Mouse (Mus musculus) urinary bladder, postnatal 4 days (tissue): ENCODE measurements at regions not wholly inside any gene's neighbourhood (a gene's known extent, or its start where the extent isn't known, plus 50 kb on each side); places are given as distances from the start of the nearest gene placed in this dataset.

ENCODE experiments used
- DNase-seq, 2 experiments: peaks; one replicate each; pipeline ENCODE4 v3.0.0; 2021 to 2022; ENCODE audit warnings: low spot score in 2 of 2

- no peak for DNase-seq
These were observed 172.4 kb upstream of the Cited2 start for GRCm38 (mm10) chr10:17550638-17551013.

- no peak for DNase-seq
These were observed 171.1 kb upstream of the Cited2 start for GRCm38 (mm10) chr10:17551869-17552268.

- no peak for DNase-seq
These were observed 170.7 kb upstream of the Cited2 start for GRCm38 (mm10) chr10:17552277-17552676.

GRCm38 (mm10) chr10:17556391-17556790, 166.6 kb upstream of the Cited2 start:
- DNase-seq: no peak

- no peak for DNase-seq
These were observed 163.6 kb upstream of the Cited2 start for GRCm38 (mm10) chr10:17559370-17559955.

GRCm38 (mm10) chr10:17559980-17560379, 163.0 kb upstream of the Cited2 start:
- DNase-seq: no peak

- DNase-seq: peak in 1 of 2 experiments; percentile 12
These were observed 161.6 kb upstream of the Cited2 start for GRCm38 (mm10) chr10:17561466-17561865.

GRCm38 (mm10) chr10:17561977-17562376, 161.0 kb upstream of the Cited2 start:
- peak in 1 of 2 experiments; percentile 41 for DNase-seq

- DNase-seq: peak in 1 of 2 experiments; percentile 54
These were observed 160.3 kb upstream of the Cited2 start for GRCm38 (mm10) chr10:17562410-17563350.

GRCm38 (mm10) chr10:17563351-17563749, 159.7 kb upstream of the Cited2 start:
- DNase-seq: peak in 1 of 2 experiments; percentile 55

GRCm38 (mm10) chr10:17564895-17565620, 158.0 kb upstream of the Cited2 start:
- peak in 1 of 2 experiments; percentile 16 for DNase-seq

GRCm38 (mm10) chr10:17566975-17567374, 156.0 kb upstream of the Cited2 start:
- no peak for DNase-seq

GRCm38 (mm10) chr10:17567631-17568030, 155.4 kb upstream of the Cited2 start:
- DNase-seq: no peak

- DNase-seq: peak in 1 of 2 experiments; percentile 14
These were observed 153.4 kb upstream of the Cited2 start for GRCm38 (mm10) chr10:17569577-17570113.

- no peak for DNase-seq
These were observed 148.1 kb upstream of the Cited2 start for GRCm38 (mm10) chr10:17574894-17575293.

GRCm38 (mm10) chr10:17575448-17576332, 147.3 kb upstream of the Cited2 start:
- no peak for DNase-seq

- DNase-seq: no peak
These were observed 146.7 kb upstream of the Cited2 start for GRCm38 (mm10) chr10:17576333-17576750.

GRCm38 (mm10) chr10:17579463-17579862, 143.6 kb upstream of the Cited2 start:
- no peak for DNase-seq

GRCm38 (mm10) chr10:17584842-17585241, 138.2 kb upstream of the Cited2 start:
- DNase-seq: no peak

- no peak for DNase-seq
These were observed 136.1 kb upstream of the Cited2 start for GRCm38 (mm10) chr10:17586910-17587309.

- no peak for DNase-seq
These were observed 133.9 kb upstream of the Cited2 start for GRCm38 (mm10) chr10:17589136-17589535.
